Mouse (Mus musculus): ENCODE measurements around the gene Myh6. TPM values are rescaled to one million over a fixed set of nuclear protein-coding genes. Genes with fewer than 3 reads are reported as not detected.
A peak's percentile ranks its signal among the peaks of the same experiment; 100 is the strongest.

Gene Myh6
- polyA plus RNA-seq, 1 experiment from 2014 or later, result 1.1 TPM

DNA sequence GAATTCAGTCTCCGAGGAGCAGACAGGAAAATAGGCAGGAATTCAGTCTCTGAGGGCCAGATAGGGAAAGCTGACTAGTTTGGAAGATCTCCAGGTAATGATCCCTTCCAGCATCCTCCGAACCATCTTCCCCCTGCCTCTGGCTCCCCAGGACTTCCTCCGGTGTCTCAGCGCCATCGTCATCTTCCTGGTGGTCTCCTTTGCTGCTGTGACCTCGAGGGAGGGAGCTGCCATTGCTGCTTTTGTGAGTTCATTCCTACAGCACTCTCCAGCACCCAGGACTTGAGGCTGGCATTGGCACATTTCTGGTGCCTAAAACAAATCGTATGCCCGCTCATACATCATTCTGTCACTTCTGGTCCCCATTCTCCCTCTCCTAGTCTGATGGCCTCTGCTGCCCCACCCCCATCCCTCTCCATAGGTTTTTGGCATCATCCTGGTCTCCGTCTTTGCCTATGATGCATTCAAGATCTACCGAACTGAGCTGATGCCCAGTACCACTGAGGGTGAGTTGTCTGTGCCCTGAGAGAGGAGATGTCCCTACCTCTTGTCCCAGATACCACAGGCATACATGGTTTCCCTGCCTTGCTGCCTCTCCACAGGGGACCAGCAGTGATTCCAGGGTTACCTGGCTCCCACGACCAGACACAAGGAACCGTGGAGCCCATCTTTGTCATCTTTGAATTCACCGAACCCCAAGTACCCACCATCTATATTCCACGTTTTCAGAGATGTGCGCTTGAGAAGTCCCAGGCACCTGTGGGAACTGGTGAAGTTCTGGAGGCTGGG lies 28.1 kb downstream of the Myh6 start:
- Histone ChIP-seq H3K4me1 (ENCODE audit: insufficient read depth, low read length) (peaks cover 16% of the 10 kb centered on the region; the same call in 1 of the 2 replicates), H3K9me3 (ENCODE audit: low read length) (no peaks in the 10 kb centered on the region), H3K27me3 (ENCODE audit: insufficient read depth, low read length) (no peaks in the 10 kb centered on the region), H3K36me3 (ENCODE audit: insufficient read depth, low read length) (no peaks in the 10 kb centered on the region), H3K4me2 (replicated peaks; ENCODE audit: low read depth, low read length) (no peak overlapping the region), H3K27ac (ENCODE audit: low read length) (no peak overlapping the region), H3K9ac (replicated peaks; ENCODE audit: low read length) (no peak overlapping the region), H3K4me3 (ENCODE audit: low read length) (no peak overlapping the region)
- WGBS, result 83% methylated on average over 15 of the region's 15 CpGs
- no peak for ATAC-seq (ENCODE audit: low FRiP score, low TSS enrichment)

DNA sequence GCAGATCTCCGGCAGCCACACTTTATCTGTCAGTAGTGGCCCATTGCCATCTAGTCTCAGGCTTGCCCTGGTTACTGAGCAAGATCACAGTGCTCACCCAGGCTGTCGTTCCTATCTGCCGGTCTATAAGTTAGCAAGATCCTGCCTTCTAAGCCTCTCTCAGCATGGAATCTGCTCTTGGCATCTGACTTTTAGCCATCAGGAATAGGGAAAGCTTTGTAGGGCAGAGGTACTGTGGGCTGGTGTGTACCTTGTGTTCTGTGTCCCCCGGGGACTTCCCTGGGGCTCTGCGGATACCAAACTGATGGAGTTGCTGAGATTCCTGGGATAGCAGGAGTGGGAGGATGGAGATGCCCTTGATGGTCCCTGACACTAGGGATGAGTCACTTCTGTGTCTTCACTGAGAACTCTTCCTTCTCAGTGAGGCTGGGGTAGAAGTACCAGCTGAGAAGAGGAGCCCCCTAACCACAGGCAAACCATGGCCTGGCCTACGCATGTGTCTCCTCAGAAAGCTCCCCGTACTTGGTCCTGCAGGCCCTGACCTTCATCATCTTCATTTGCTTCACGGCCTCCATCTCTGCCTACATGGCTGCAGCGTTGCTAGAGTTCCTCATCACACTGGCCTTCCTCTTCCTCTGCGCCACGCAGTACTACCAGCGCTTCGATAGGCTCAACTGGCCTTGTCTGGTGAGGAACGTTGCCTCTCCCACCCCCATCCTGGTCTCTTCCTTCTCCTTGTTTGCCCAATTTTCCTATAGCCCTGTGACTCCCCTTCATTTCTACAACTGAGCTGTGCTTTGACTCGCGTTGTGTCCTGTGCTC lies 29.2 kb downstream of the Myh6 start:
- Histone ChIP-seq H3K4me3 (ENCODE audit: low read length) (no peak overlapping the region), H3K4me1 (ENCODE audit: insufficient read depth, low read length) (peaks cover 22% of the 10 kb centered on the region), H3K9ac (replicated peaks; ENCODE audit: low read length) (no peak overlapping the region), H3K4me2 (replicated peaks; ENCODE audit: low read depth, low read length) (no peak overlapping the region), H3K27ac (ENCODE audit: low read length) (no peak overlapping the region), H3K27me3 (ENCODE audit: insufficient read depth, low read length) (no peaks in the 10 kb centered on the region), H3K36me3 (ENCODE audit: insufficient read depth, low read length) (no peaks in the 10 kb centered on the region), H3K9me3 (ENCODE audit: low read length) (no peaks in the 10 kb centered on the region)
- 82% methylated on average over 16 of the region's 16 CpGs for WGBS
- ATAC-seq (ENCODE audit: low FRiP score, low TSS enrichment), result no peak

DNA sequence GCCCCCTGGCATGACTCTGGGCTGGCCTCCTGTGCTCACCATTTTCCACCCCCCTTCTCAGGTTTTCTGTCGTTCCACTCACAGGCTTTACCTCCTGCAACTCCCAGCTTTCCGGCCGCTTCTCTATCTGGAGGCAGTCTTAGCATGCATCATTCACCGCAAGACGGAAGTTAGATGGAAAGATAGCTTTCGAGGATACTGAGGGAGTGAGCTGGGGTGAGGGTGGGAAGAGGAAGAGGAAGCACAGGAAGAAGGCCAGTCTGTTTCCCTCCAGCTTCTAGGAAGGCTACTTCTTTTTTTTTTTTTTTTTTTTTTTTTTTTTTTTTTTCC lies 29.9 kb downstream of the Myh6 start:
- Histone ChIP-seq H3K9ac (replicated peaks; ENCODE audit: low read length) (peak overlapping the region; percentile 54), H3K27ac (ENCODE audit: low read length) (peak overlapping the region; percentile 72), H3K4me3 (ENCODE audit: low read length) (no peak overlapping the region), H3K4me1 (ENCODE audit: insufficient read depth, low read length) (peaks cover 22% of the 10 kb centered on the region), H3K9me3 (ENCODE audit: low read length) (no peaks in the 10 kb centered on the region), H3K27me3 (ENCODE audit: insufficient read depth, low read length) (no peaks in the 10 kb centered on the region), H3K36me3 (ENCODE audit: insufficient read depth, low read length) (no peaks in the 10 kb centered on the region), H3K4me2 (replicated peaks; ENCODE audit: low read depth, low read length) (peak overlapping the region; percentile 11; the same call in 1 of the 2 replicates)
- 26% methylated on average over 6 of the region's 6 CpGs for WGBS
- ATAC-seq (ENCODE audit: low FRiP score, low TSS enrichment), result peak; percentile 43

DNA sequence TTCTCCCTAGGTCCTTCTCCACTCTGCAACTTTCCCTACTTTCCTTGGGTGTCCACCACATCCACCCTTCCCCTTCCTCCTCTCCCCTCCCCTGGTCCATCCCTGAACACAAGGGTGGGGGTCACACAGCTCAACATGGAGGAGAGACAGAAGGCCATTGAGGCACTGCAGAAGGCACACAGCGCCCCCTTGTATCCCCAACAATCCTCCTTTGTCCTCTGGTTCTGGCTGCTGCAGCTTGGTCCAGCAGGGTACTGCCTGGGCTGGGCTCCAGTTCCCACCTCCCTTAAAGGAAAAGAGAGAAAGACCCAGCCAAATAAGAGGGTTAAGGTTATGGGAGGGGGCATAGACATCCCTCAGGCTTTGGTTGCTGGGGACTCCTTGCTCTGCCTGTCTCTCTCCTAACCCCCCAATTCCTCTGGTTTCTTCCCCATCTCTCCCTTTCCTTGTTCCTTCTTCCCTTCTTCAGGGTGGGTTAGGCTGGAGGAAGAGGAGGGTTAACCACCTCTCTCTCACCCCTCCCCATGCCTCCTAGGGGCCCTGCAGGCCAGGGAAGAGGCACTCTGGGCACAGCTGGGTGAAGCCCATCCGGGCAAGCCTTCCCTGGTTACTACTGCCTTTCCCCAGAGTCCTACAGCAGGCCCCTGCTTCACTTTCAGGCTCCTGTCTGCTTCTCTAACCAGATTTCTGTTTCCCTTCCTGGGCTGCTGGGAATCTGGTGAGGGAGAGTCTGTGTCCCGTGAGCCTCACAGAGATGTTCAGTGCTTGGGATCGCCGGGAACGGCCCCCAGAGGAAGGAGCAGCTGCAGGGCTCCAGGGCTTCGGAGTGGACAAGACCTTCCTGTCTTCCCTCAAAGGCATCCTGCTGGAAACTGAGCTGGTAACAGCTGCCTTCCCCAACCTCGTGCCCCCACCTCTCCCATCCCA lies 30.6 kb downstream of the Myh6 start, which contains the start of gene Cmtm5:
Gene Cmtm5 (plus strand): TSS at position 358 of the 927 bp plus-strand sequence.
- H3K9me3 ChIP-seq (ENCODE audit: low read length), result no peaks in the 10 kb centered on the region
- H3K4me2 ChIP-seq (replicated peaks; ENCODE audit: low read depth, low read length), result peak within 1 kb of the TSS; percentile 11; the same call in 1 of the 2 replicates
- peak; percentile 7; the same call in 1 of the 2 replicates for ATAC-seq (ENCODE audit: low FRiP score, low TSS enrichment)
- H3K4me1 ChIP-seq (ENCODE audit: insufficient read depth, low read length), result peaks cover 22% of the 10 kb centered on the region
- H3K4me3 ChIP-seq (ENCODE audit: low read length), result no peak within 1 kb of the TSS
- WGBS, result 24% methylated on average over 8 of the region's 8 CpGs
- no peaks in the 10 kb centered on the region for H3K27me3 ChIP-seq (ENCODE audit: insufficient read depth, low read length)
- H3K36me3 ChIP-seq (ENCODE audit: insufficient read depth, low read length), result no peaks in the 10 kb centered on the region
- peak within 1 kb of the TSS; percentile 72 for H3K27ac ChIP-seq (ENCODE audit: low read length)
- peak within 1 kb of the TSS; percentile 54 for H3K9ac ChIP-seq (replicated peaks; ENCODE audit: low read length)

DNA sequence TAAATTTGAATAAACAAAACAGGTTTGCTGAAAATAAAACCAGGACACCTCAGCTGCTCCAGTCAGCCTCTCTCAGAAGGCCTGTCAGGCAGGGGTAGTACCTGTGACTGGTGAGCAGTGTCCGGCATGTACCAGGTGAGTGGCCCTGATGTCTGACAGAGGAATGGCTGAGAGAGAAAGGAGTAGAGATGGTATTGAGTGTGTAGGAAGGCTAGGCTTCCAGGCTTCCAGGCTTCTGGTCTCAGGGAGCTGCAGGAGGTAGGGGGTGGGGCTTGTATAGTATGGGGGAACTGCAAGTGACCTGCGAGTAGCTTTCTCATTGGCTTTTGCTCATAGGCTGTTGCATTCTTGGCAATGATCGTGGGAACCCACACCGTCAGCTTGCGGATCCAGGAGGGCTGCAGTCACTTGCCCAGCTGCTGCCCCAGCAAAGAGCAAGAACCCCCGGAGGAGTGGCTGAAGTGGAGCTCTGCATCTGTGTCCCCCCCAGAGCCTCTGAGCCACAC lies 34.0 kb downstream of the Myh6 start, which contains the start of gene Il25:
Gene Il25 (plus strand): TSS at position 51 of the 506 bp plus-strand sequence.
- Histone ChIP-seq H3K9ac (replicated peaks; ENCODE audit: low read length) (no peak within 1 kb of the TSS), H3K27ac (ENCODE audit: low read length) (no peak within 1 kb of the TSS), H3K4me1 (ENCODE audit: insufficient read depth, low read length) (peaks cover 21% of the 10 kb centered on the region), H3K36me3 (ENCODE audit: insufficient read depth, low read length) (no peaks in the 10 kb centered on the region), H3K4me3 (ENCODE audit: low read length) (no peak within 1 kb of the TSS), H3K27me3 (ENCODE audit: insufficient read depth, low read length) (0 out of 2 replicates have a peak, but pooled peaks cover 2% of the 10 kb centered on the region), H3K4me2 (replicated peaks; ENCODE audit: low read depth, low read length) (no peak within 1 kb of the TSS), H3K9me3 (ENCODE audit: low read length) (no peaks in the 10 kb centered on the region)
- ATAC-seq (ENCODE audit: low FRiP score, low TSS enrichment), result peak; percentile 18; the same call in 1 of the 2 replicates
- 30% methylated on average over 6 of the region's 6 CpGs for WGBS

DNA sequence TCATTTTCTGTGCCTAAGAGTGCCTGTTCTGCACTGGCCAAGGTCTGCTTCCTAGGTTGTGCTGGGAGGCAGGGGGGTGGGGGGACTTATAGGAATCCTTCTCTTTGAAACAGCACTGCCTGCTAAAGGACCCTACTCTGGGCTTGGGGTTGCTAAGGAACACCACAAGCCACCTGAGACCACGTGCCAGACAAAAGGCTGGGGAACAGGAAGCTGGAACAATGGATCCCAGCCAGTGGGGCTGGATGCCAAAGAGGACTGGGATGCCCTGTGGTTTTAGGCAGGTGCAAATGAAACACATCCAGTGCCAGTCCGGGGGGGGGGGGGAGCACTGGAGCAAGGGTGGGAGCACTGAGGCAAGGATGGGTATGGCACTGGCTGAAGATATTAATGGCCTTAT lies 36.3 kb downstream of the Myh6 start:
- no peak for ATAC-seq (ENCODE audit: low FRiP score, low TSS enrichment)
- Histone ChIP-seq H3K4me2 (replicated peaks; ENCODE audit: low read depth, low read length) (no peak overlapping the region), H3K27ac (ENCODE audit: low read length) (no peak overlapping the region), H3K9ac (replicated peaks; ENCODE audit: low read length) (no peak overlapping the region), H3K4me1 (ENCODE audit: insufficient read depth, low read length) (peaks cover 23% of the 10 kb centered on the region), H3K27me3 (ENCODE audit: insufficient read depth, low read length) (0 out of 2 replicates have a peak, but pooled peaks cover 2% of the 10 kb centered on the region), H3K36me3 (ENCODE audit: insufficient read depth, low read length) (no peaks in the 10 kb centered on the region), H3K9me3 (ENCODE audit: low read length) (no peaks in the 10 kb centered on the region), H3K4me3 (ENCODE audit: low read length) (no peak overlapping the region)
- WGBS, result 37% methylated on average over 2 of the region's 2 CpGs

DNA sequence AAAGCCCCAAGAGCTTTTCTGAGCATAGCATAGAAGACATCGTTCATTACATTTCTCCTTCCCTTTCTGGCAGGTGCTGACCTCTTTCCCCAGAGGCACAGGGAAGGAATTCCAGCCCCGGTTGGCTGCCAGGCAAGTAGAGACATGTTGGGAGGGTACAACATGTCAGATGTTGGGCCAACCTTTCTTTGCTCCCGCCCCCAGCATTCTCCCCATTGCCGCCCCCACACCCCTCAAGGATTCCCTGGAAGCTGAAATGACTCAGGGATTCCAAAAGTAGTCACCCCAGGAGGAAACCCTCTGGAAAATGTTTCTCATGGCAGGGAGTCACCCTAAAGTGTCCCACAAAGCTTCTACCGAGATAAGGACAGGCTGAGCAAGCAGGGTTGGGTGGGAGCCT lies 36.9 kb downstream of the Myh6 start:
- ATAC-seq (ENCODE audit: low FRiP score, low TSS enrichment), result no peak
- Histone ChIP-seq H3K36me3 (ENCODE audit: insufficient read depth, low read length) (no peaks in the 10 kb centered on the region), H3K9me3 (ENCODE audit: low read length) (no peaks in the 10 kb centered on the region), H3K9ac (replicated peaks; ENCODE audit: low read length) (no peak overlapping the region), H3K27ac (ENCODE audit: low read length) (no peak overlapping the region), H3K4me3 (ENCODE audit: low read length) (no peak overlapping the region), H3K27me3 (ENCODE audit: insufficient read depth, low read length) (0 out of 2 replicates have a peak, but pooled peaks cover 2% of the 10 kb centered on the region), H3K4me2 (replicated peaks; ENCODE audit: low read depth, low read length) (no peak overlapping the region), H3K4me1 (ENCODE audit: insufficient read depth, low read length) (peaks cover 26% of the 10 kb centered on the region)
- WGBS, result 66% methylated on average over 5 of the region's 5 CpGs

DNA sequence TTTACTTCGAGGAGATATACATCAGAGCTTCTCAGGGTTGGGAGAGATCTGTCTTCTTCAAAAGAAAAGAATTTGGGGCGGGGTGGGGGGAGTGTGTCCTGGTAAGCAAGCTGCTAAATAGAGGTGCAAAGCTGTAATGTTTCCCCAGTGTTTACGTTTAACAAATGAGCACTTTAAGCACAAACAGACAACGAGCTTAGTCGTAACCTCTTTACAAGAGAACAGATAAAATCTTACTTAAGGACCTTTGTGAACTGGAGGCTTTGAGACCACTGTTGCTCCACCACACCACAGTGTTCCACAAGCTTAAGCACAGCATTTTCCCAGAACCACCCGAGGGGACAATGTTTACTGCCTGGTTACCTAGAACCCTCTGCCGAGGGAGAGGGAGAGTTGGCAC lies 39.4 kb downstream of the Myh6 start:
- H3K4me1 ChIP-seq (ENCODE audit: insufficient read depth, low read length), result peaks cover 32% of the 10 kb centered on the region
- H3K4me3 ChIP-seq (ENCODE audit: low read length), result peak overlapping the region; percentile 55
- no peaks in the 10 kb centered on the region for H3K36me3 ChIP-seq (ENCODE audit: insufficient read depth, low read length)
- peak overlapping the region; percentile 99 for H3K27ac ChIP-seq (ENCODE audit: low read length)
- H3K4me2 ChIP-seq (replicated peaks; ENCODE audit: low read depth, low read length), result peak overlapping the region; percentile 81
- H3K9me3 ChIP-seq (ENCODE audit: low read length), result no peaks in the 10 kb centered on the region
- H3K27me3 ChIP-seq (ENCODE audit: insufficient read depth, low read length), result 0 out of 2 replicates have a peak, but pooled peaks cover 2% of the 10 kb centered on the region
- WGBS, result 10% methylated on average over 7 of the region's 7 CpGs
- no peak for ATAC-seq (ENCODE audit: low FRiP score, low TSS enrichment)
- peak overlapping the region; percentile 82 for H3K9ac ChIP-seq (replicated peaks; ENCODE audit: low read length)
